Mouse (Mus musculus) common myeloid progenitor, adult 5-6 weeks (primary cell): ENCODE results near the gene Prss16. TPM values are rescaled to one million over a fixed set of nuclear protein-coding genes. Genes with fewer than 3 reads are reported as not detected.

Experiments
- ATAC-seq: replicated peaks from 2 replicates; pipeline ENCODE4 v1.8.0; 2016; ENCODE audit warnings: low read depth, mild to moderate bottlenecking, moderate TSS enrichment, inconsistent platforms; ENCODE audit not compliant: poor library complexity, severe bottlenecking
- total RNA-seq: library from RNA; stranded (forward); fragments of 200-1000, 187-1606 nt; gene quantifications from 2 replicates; pipeline ENCODE4 v1.2.3, GENCODE M21; 2017

The Prss16 gene
- total RNA-seq, 1 experiment from 2014 or later, result 5.5 TPM

DNA sequence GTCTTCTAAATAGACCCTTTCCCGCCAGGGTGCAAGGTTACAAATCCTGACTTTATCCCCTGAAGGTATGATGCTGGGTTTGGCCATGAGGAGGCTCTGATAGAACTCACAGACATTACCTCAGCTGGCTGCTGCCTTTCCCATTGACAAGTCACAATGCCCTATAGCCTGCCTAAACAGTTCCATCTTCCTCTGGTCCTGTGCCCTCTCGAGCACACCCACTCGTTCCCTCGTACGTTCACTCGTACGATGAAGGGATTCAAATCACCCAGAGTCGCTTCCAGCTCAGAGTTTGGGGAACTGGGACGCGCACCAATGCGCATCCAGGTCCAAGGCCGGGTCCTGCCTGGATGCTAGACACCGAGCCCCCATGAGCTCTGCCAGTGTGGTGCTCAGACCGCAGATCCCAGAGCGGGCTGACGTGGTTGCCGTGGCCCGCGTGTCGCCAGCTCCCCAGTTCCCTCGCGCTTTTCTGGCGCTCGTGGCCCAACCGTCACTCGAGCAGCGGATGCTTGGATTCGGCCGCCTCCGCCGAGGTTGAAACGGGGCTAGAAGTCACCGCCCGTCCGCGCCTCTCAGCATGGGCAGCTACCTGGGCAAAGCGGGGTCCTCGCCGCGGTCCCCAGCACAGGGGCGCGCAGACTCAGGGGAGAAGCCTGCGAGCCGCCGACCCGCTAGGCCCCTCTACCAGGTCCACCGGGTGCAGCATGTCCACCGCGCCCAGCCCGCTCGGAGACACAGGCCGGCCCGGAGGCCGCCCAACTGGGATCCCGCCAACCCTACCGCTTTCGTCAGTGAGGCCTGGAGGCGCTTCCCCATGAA lies 28.4 kb downstream of the Prss16 start, which contains the start of gene Pom121l2:
Gene Pom121l2 (plus strand): TSS at position 214 of the 822 bp plus-strand sequence.
- ATAC-seq, result peak; percentile 64

DNA sequence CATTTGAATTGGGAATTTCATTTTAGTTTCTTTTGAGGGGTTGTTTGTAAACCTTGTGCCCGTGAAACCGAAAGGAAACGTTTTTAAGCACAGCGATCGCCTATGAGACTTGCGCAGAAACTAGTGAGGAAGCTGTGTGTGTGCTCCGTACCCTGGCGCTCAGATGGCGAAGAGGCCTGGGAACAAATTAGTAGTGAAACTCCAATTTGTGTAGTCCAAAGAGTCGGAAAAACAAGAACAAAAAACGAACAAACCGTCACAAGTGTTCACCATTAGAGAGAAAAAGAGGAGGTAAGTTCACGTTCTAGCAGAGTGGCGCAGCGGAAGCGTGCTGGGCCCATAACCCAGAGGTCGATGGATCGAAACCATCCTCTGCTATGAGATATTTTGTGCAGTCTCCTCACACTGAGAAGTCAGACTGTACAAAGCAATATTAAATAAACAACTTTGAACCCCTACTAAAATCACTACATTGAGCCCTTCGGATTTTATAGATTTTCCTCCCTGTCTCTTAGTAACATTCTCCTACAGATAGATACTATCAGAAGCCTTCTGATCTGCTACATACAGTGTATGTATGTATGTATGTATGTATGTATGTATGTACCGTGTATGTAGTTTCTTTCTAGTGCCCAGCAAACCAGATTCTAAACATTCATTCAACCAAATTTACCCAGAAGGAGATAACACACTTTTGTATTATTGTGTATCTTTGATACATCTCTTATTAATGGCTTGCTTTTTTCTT lies 34.6 kb downstream of the Prss16 start:
- peak; percentile 62 for ATAC-seq

DNA sequence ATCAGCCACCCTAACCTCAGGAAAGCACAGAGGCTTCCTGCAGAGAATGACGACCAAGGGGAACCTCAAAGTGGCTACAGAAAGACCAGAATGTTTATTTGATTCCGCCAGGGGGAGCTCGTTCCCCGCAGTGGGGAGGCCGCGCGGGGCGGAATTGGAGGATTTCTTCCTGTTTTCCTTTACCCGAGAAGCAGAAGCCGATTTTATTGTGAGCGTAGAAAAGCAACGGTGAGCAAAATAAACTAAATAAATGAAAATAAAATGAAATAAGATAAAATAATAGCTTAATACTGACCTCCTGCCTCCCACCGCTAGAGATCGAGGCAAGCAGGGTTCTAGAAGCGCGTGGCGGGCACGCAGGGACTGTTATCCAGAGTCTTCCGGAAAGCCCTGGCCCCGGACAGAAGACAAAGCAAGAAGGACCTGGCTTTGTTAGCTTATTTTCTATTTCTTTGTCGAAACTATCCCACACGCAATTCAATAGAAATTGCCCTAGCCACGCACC lies 35.3 kb downstream of the Prss16 start:
- ATAC-seq, result peak; percentile 90

DNA sequence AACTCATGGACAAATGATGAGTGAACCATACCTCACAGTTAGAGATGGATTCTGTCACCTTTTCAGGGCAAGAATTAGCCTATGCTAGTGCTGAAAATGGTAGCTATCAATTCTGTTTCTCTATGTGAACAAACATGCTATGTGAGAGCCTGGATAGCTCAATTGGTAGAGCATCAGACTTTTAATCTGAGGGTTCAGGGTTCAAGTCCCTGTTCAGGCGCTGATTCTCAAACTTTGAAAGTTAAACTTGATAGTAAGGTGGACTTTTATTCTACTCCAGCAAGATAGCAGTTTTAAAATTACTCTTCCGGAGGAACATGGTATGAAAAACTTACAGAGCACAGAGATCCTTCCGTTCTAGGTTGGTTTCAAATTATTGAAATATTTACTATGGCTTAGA lies 37.9 kb downstream of the Prss16 start:
- no peak for ATAC-seq

DNA sequence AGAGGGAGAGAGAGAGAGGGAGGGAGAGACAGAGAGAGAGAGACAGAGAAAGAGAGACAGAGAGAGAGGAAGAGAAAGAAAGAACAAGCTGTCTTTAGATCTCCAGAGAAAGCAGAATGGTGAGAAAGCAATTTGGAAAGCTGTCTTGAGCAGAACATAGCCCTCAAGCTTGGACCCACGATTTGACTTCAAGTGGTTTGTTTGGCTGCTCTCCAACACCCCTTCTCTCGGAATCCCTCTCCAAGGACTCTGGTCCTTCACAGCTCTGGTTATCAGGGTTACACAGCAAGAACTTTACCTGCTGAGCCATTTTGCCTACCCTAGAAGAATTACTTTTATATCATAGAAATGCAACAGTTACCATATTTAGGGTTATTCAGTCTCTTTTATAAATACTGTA lies 39.7 kb downstream of the Prss16 start:
- no peak for ATAC-seq

DNA sequence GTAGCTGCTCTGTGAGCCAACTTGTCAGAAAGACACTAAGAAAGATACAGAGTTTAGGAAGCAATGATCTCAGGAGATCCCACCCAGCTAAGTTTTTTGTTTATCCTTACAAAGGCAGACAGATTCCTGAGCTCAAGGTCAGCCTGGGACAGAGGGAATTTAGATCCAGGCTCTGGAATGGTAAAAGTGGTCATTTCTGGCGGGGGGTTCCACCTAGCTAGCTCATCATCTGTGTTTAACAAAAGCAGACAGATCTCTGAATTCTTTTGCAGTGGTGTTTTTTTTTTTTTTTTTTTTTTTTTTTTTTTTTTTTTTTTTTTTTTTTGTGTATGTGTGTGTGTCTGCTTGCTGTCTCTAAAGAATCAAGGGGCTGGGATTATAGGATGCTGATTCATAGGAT lies 40.3 kb downstream of the Prss16 start:
- no peak for ATAC-seq

Other genes with a start within 250 kb of the Prss16 start
- gene Hist1h1b, start 229.1 kb downstream of the Prss16 start, total RNA-seq, result 1,123 and 1,267 TPM in 2 replicates
- 252 and 264 TPM in 2 replicates for gene Hist1h3i, start 226.4 kb downstream of the Prss16 start, total RNA-seq
- 413 and 544 TPM in 2 replicates for gene Hist1h2an, start 222.5 kb downstream of the Prss16 start, total RNA-seq
- 69.7 and 70.4 TPM in 2 replicates for gene Hist1h2bp, start 222.3 kb downstream of the Prss16 start, total RNA-seq
- 106 and 143 TPM in 2 replicates for gene Hist1h2bq, start 199.5 kb downstream of the Prss16 start, total RNA-seq
- gene Hist1h2ao, start 199.3 kb downstream of the Prss16 start, total RNA-seq, result 626 and 966 TPM in 2 replicates
- gene Hist1h4m, start 198.0 kb downstream of the Prss16 start, total RNA-seq, result 3,201 and 5,019 TPM in 2 replicates
- 2,940 and 3,195 TPM in 2 replicates for gene Hist1h4n, start 177.5 kb downstream of the Prss16 start, total RNA-seq
- gene Hist1h2ap, start 176.2 kb downstream of the Prss16 start, total RNA-seq, result 1,879 and 2,229 TPM in 2 replicates
- 234 and 268 TPM in 2 replicates for gene Hist1h2br, start 176.0 kb downstream of the Prss16 start, total RNA-seq
- 13.1 and 13.9 TPM in 2 replicates for gene Zfp184, start 64.6 kb downstream of the Prss16 start, total RNA-seq
- gene Pom121l2, start 28.5 kb downstream of the Prss16 start, total RNA-seq, result not detected in 2 replicates
- 208 and 989 TPM in 2 replicates for gene Hist1h2ah, start 25.8 kb upstream of the Prss16 start, total RNA-seq
- 1,449 and 1,731 TPM in 2 replicates for gene Hist1h2bk, start 26.1 kb upstream of the Prss16 start, total RNA-seq
- gene Hist1h4i, start 31.6 kb upstream of the Prss16 start, total RNA-seq, result 106 and 144 TPM in 2 replicates
- gene Hist1h2ag, start 33.2 kb upstream of the Prss16 start, total RNA-seq, result 689 and 693 TPM in 2 replicates
- 591 and 710 TPM in 2 replicates for gene Hist1h2bj, start 33.5 kb upstream of the Prss16 start, total RNA-seq
- gene Vmn1r188, start 74.7 kb upstream of the Prss16 start, total RNA-seq, result not detected in 2 replicates
- not detected in 2 replicates for gene Vmn1r189, start 96.1 kb upstream of the Prss16 start, total RNA-seq
- gene Vmn1r191, start 174.2 kb upstream of the Prss16 start, total RNA-seq, result not detected in 2 replicates
- gene Vmn1r192, start 181.4 kb upstream of the Prss16 start, total RNA-seq, result not detected in 2 replicates
- gene Vmn1r193, start 213.4 kb upstream of the Prss16 start, total RNA-seq, result not detected in 2 replicates
- gene Vmn1r194, start 234.5 kb upstream of the Prss16 start, total RNA-seq, result not detected in 2 replicates